Mouse (Mus musculus) embryo, embryonic 10 days (tissue): ENCODE data around the gene Snap47.
"Not testable (repeated sequence)": the region's sequence is repeated elsewhere in the genome, so short reads cannot be mapped to it uniquely, and the experiment has no call there.

ENCODE experiments used
- DNase-seq: peaks from one replicate; pipeline ENCODE4 v3.0.0-alpha.2; 2015; ENCODE audit warnings: low spot score

Gene Snap47

GRCm38 (mm10) chr11:59367955-59368354 is 83.0 kb downstream of the Snap47 start:
- not testable (repeated sequence) for DNase-seq

- DNase-seq, result peak; percentile 64
These were observed 84.4 kb downstream of the Snap47 start for GRCm38 (mm10) chr11:59366633-59367032.

- no peak for DNase-seq
These were observed 85.0 kb downstream of the Snap47 start for GRCm38 (mm10) chr11:59366031-59366430.

GRCm38 (mm10) chr11:59364417-59364816 is 86.6 kb downstream of the Snap47 start:
- DNase-seq, result no peak

GRCm38 (mm10) chr11:59364007-59364406 is 87.0 kb downstream of the Snap47 start:
- no peak for DNase-seq

- DNase-seq, result no peak
These were observed 89.7 kb downstream of the Snap47 start for GRCm38 (mm10) chr11:59361291-59361690.
